Mouse (Mus musculus): ENCODE measurements around the gene Paqr4.

Gene Paqr4

DNA sequence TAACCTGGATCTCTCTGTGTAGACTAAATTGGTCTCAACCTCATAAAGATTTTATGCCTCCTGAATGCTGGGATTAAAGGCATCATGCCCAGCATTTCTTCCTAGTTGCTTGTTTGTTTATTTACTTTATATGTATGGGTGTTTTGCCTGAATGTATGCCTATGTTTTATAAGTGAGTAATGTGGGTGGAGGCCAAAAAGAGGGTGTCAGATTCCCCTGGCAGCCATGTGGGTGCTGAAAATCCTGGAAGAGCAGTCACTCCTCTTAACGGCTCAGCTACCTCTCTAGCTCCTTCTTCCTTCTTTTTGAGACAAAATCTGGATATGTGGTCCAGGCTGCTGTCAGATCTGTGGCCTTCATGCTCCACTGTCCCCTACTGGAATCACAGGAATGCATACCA is 10.2 kb downstream of the Paqr4 start:
- DNase-seq (ENCODE audit: extremely low read depth, low read depth, low spot score), result no peak

DNA sequence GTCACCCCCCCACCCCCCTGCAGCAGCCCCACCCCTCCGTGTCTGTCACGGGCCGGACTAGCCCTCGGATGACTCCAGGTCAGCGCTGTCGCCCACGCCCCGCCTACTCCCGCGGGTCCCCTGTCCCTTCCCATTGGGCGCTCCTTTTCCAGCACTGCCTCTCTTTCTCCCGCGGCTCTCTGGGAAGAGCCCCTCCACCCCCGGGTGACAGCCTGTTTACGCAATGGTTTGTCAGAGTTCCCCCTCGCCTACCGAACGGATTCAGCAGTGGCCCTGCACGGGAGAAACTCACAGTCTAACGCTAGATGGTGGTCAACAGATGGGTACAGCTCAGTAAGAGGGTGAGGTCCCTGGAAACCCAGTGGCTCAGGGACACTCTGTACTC is 13.9 kb downstream of the Paqr4 start:
- no peak for DNase-seq (ENCODE audit: extremely low read depth, low read depth, low spot score)

DNA sequence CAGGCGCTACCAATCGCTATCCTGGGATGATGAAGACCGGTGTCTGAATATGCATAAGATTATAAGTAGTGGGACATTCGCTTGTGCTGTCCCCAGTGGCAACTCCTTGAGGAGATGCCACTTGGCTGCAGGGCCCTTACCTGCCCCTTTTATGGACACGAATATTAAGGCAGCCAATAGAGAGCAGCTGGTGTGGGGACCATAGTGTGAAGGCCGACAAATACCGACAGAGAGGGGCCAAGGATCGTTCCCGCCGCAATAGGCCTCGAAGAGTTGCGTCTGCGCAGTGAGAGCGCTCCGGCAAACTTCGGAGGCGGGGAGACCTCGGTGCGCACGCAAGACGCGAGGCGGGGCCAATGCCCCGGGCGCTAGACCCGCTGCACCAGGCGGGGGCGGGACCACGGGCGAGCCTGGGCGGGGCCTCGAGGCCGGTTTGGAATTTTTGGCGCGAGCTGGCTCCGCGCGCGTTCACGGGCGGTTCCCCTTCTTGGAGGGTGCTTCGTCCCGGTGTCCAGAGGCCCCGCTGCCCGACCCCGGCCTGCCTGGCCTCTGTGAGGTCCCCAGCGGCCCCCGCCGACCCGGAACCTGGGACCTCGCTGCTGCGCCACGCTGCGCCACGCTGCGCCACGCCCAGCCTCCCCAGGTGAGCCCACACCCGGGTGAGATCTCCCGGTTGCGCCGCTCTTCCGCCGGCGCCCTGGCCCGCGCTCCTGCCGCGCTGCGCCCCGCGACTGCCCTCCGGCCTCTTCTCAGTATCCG is 14.5 kb downstream of the Paqr4 start, which contains the start of gene Pkmyt1:
TSS of gene Pkmyt1 (plus strand) at position 338 of the 759 bp plus-strand sequence.
- DNase-seq (ENCODE audit: extremely low read depth, low read depth, low spot score), result no peak

DNA sequence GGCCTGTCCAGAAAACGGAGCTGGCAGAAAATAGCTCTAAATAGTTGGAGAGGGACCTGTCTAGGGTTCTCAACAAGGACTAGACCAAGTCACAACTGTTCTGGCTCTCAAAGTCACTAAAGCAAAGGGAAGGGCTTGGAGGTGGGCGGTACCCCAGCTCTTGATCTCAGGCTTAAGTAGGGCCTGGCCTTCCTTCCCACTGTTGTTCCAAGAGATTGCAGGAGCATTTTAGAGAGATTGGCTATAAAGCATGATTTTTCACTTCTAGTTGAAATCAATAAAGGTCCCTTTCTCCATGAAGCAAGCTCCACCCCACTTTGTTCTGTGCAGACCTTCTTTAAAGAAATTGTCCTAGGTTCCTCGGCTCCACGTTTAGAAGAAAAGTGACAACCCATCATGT is 15.2 kb downstream of the Paqr4 start:
- DNase-seq (ENCODE audit: extremely low read depth, low read depth, low spot score), result no peak

DNA sequence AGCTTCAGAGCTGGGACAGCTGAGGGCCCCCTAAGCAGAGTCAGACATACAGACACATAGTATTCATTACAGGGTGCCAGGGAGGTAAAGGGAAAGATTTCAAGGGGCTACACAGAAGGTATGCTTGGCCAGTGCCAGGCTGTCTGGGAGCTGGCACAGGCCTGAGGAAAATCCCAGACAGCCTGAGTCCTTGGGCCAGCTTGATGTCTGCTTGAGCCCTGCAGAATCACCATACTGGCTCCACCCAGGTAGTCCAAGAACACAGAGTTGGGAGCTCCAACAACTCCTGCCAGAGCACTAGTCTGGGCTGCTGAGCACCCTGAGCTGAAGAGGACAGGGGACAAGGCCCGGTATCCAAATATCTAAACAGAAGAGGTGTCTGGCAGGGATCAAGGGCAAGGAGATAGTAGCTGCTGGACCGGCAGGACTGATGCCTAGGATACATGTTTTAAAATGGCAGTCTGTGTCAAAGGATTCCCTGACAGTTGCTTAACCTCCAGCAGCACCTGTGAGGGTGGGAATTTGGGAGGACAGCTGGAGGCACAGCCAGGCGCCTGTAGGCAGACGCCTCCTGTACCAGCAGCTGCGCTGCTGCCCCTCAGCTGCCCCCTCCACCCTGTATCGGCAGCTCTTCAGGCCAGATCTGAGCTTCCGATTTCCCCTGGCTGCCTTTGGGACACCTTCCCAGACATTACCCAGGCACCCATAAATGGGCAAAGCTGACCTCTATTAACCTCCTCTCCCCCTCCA is 18.1 kb downstream of the Paqr4 start, which contains the start of gene 1520401A03Rik:
TSS of gene 1520401A03Rik (minus strand) at position 408 of the 750 bp plus-strand sequence.
- no peak for DNase-seq (ENCODE audit: extremely low read depth, low read depth, low spot score)

DNA sequence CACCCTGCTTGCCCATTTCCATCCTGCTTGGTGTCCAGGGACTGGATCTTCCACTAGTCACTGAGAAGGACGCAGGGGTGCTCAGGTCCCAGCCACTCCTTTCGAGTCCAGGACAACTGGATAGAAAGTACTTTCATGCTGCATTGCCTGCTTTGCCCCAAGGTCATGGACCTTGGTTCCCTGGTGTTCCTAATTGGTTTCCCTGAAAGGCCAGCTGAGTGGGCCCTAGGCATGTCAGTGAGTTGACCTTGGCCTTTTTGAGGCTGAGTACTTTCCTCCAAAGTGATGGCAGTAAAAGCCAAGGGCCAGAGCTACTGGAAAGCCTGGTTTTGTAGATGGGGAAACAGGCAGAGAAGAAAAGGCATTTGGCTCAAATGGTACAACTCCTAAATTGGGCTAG is 18.8 kb downstream of the Paqr4 start:
- no peak for DNase-seq (ENCODE audit: extremely low read depth, low read depth, low spot score)

- DNase-seq (ENCODE audit: extremely low read depth, low read depth, low spot score), result no peak
These were observed 21.2 kb downstream of the Paqr4 start for GRCm38 (mm10) chr17:23719455-23719854.

DNA sequence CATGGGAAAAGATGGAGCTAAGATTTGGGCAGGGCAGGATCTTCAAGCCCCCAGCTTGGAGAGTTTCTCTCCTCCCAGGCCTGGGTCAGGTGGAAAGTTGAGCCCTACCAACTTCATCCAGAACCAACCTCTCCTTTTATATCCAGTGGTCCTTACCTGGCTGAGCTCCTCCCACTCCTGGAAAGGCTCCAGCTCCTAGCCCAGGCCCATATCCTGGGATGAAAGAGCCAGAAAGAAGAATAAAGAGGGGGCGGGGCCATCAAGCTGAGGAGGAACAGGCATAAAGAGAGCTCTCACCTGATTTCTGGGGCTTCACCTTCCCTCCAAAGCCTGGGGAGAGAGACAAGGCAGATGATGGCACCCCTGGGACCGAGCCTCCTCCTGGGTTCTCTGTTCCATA is 23.7 kb downstream of the Paqr4 start:
- DNase-seq (ENCODE audit: extremely low read depth, low read depth, low spot score), result no peak

DNA sequence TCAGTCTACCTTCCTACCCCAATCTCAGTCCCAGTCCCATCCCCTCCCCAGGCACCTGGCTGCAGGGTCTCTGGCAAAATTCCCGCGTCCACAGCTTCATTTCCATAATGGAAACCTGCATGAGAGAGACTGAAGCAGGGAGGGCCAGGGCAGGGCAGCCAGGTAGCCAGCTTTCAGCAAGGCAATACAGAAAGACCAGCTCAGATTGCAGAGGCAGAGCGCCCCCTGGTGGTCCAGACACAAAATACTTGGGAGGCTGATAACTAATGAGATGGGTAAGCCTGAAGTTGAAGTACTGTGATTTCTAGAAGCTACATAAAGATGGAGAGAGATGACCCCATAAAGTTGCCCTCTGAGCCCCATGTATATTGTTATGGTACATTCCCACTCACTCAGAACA is 34.5 kb downstream of the Paqr4 start:
- no peak for DNase-seq (ENCODE audit: extremely low read depth, low read depth, low spot score)

DNA sequence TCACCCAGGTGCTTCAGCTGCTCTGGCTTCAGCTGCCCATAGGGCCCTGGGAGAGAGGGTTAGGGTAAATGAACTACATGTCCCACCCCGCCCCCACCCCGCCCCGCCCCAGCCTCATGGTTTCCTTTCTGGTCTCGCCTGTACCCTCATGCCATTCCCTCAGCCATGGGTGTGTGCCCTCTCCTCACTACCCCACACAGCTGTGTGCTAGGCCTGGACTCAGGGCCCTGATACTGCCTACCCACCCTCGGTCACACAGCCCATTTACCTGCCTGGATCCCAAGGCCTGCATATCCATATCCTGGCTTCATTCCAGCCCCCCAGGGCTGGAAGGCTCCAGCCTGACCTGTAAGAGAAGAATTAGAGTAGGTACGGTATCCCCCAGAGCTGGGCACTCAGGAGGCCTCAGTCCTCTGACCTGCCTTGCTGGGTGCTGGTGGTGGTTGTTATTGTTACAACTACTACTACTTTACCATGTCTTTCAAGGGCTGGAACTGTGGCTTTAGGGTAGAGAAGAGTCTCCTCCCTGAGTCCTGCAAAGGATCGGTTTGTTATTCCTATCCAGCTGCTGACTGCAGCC is 35.1 kb downstream of the Paqr4 start:
- DNase-seq (ENCODE audit: extremely low read depth, low read depth, low spot score), result no peak

DNA sequence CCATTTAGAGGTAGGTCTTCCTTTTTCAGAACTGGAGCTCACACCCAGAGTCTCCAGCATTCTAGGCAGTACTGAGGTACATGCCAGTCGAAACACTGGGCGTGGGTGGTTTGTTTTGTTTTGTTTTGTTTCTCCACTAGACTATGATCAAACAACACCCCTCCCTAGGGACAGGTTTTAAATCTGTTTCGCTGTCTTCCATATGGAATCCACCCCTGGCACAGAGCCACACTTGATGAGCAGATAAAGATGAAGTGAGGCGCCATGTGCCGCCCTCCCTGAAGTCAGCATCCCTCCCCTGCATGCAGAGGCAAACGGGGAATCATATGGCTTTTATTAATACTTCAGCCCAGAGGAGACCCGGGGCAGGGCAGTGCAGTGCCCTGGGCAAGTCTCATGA is 35.9 kb downstream of the Paqr4 start:
- DNase-seq (ENCODE audit: extremely low read depth, low read depth, low spot score), result no peak

DNA sequence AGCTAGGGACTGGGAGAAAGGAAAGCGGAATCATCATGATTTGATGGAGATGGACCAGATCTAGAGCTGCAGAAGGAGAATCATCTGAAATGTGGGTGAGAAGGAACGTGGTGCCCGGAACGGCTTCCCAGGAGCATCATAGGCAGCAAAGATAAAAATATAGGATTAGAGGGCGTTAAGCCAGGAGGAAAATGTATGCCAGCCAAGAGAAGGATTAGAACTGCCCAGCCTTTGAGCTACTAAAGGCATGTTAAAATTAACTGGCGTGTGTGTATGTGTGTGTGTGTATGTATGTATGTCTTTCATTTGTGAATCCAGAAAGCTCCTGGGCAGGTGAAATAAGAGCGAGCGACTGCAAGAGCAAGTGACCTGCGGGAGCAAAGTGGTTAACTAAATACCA is 37.4 kb downstream of the Paqr4 start:
- no peak for DNase-seq (ENCODE audit: extremely low read depth, low read depth, low spot score)

GRCm38 (mm10) chr17:23700079-23700478 is 40.6 kb downstream of the Paqr4 start:
- no peak for DNase-seq (ENCODE audit: extremely low read depth, low read depth, low spot score)

DNA sequence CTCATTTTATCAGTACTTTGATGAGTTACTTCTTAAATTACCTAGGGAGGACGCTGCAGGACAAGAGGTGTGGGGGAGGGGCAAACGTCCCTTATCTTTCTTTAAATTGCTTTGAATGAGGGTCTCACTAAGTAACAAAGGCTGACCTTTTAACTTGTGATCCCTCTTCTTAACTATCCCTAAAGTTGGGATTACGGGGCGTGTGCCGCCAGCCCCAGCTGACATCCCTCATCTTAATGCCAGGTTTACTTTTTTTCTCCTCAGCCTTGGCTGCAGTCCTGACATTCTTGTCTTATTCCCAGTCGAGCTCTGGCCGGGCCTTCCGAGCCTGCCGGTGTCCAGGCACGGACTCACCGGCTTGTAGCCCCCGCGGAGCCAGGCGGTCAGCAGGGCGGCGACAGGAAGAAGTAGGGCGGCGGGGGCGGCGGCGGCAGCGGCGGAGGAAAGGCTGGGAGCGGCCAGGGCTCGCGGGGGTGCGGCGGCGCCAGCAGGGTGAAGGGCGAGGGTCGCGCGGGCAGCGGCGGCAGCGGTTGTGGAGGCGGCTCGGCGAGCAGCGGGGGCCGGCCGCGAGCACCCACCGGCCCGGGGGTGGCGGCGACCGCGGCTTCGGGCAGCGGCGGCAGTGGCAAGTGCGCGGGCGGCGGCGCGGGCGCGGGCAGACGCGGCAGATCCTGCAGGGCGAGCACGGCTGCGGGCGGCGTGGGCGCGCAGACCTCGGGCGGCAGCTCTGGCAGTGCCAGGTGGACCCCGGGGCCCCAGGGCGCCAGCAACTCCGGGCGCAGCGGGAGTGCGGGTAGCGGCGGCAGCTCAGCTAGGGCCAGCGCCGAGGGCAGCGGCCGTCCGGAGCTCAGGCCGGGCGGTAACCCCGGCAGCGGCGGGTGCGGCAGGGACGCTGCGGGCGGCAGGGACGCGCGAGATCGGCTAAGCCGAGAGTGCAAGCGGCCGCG is 41.3 kb downstream of the Paqr4 start:
- no peak for DNase-seq (ENCODE audit: extremely low read depth, low read depth, low spot score)

DNA sequence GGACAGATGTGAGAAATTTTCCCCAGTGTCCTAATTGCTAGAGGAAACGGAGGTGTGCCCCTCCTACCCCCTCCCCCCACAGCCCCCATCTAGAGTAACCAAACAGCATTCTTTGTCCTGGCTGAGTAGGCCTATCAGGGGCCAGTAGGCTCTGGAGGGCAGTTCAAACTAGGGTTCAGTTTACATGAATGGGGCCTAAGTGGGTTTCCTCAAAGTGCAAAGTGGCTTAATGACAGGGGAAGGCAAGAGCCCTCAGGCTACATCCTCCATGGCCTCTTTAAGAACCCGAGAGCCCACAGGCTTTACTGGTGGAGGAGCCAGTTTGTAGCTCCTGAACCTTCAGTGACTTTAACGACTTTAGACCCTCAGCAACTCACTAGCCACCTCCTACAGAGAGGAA is 44.9 kb downstream of the Paqr4 start:
- DNase-seq (ENCODE audit: extremely low read depth, low read depth, low spot score), result no peak

GRCm38 (mm10) chr17:23694491-23694890 is 46.2 kb downstream of the Paqr4 start:
- no peak for DNase-seq (ENCODE audit: extremely low read depth, low read depth, low spot score)

All from fat pad, adult 2 months (tissue).